Mouse (Mus musculus): ENCODE results near the gene Capn5. TPM values are rescaled to one million over a fixed set of nuclear protein-coding genes. Genes with fewer than 3 reads are reported as not detected.
"Not testable (repeated sequence)": the region's sequence is repeated elsewhere in the genome, so short reads cannot be mapped to it uniquely, and the experiment has no call there.

Gene Capn5
- total RNA-seq (2015; ENCODE audit: low replicate concordance) (46.5 and 52.4 TPM in 2 replicates), total RNA-seq (2017; ENCODE audit: low replicate concordance) (51.3 and 72.5 TPM in 2 replicates)

- ATAC-seq (replicated peaks; ENCODE audit: low FRiP score, poor library complexity, severe bottlenecking) = peak; percentile 64
Observed at GRCm38 (mm10) chr7:98177929-98178559, at the start of gene Capn5. Gene Capn5, minus strand, starts transcription at chr7:98178274.

GRCm38 (mm10) chr7:98223796-98224195, 45.7 kb upstream of the Capn5 start:
- ATAC-seq (replicated peaks; ENCODE audit: low FRiP score, poor library complexity, severe bottlenecking) = no peak

- ATAC-seq (replicated peaks; ENCODE audit: low FRiP score, poor library complexity, severe bottlenecking) = no peak
Observed at GRCm38 (mm10) chr7:98216713-98217112, 38.6 kb upstream of the Capn5 start.

- ATAC-seq (replicated peaks; ENCODE audit: low FRiP score, poor library complexity, severe bottlenecking) = no peak
Observed at GRCm38 (mm10) chr7:98202946-98203345, 24.9 kb upstream of the Capn5 start.

GRCm38 (mm10) chr7:98201493-98202028, 23.5 kb upstream of the Capn5 start:
- no peak for ATAC-seq (replicated peaks; ENCODE audit: low FRiP score, poor library complexity, severe bottlenecking)

GRCm38 (mm10) chr7:98200396-98200795, 22.3 kb upstream of the Capn5 start:
- ATAC-seq (replicated peaks; ENCODE audit: low FRiP score, poor library complexity, severe bottlenecking) = no peak

GRCm38 (mm10) chr7:98199381-98199780, 21.3 kb upstream of the Capn5 start, which contains the start of gene B3gnt6:
Gene B3gnt6, minus strand, starts transcription at chr7:98199481.
- no peak for ATAC-seq (replicated peaks; ENCODE audit: low FRiP score, poor library complexity, severe bottlenecking)

GRCm38 (mm10) chr7:98195151-98195801, 17.2 kb upstream of the Capn5 start:
- no peak for ATAC-seq (replicated peaks; ENCODE audit: low FRiP score, poor library complexity, severe bottlenecking)

GRCm38 (mm10) chr7:98194026-98194792, 16.1 kb upstream of the Capn5 start:
- ATAC-seq (replicated peaks; ENCODE audit: low FRiP score, poor library complexity, severe bottlenecking) = no peak

GRCm38 (mm10) chr7:98193515-98194025, 15.5 kb upstream of the Capn5 start:
- no peak for ATAC-seq (replicated peaks; ENCODE audit: low FRiP score, poor library complexity, severe bottlenecking)

GRCm38 (mm10) chr7:98191571-98192250, 13.6 kb upstream of the Capn5 start:
- ATAC-seq (replicated peaks; ENCODE audit: low FRiP score, poor library complexity, severe bottlenecking) = 0 out of 2 replicates have a peak, but pooled peaks have one; percentile 53

GRCm38 (mm10) chr7:98190578-98190977, 12.5 kb upstream of the Capn5 start:
- ATAC-seq (replicated peaks; ENCODE audit: low FRiP score, poor library complexity, severe bottlenecking) = 0 out of 2 replicates have a peak, but pooled peaks have one; percentile 47

- ATAC-seq (replicated peaks; ENCODE audit: low FRiP score, poor library complexity, severe bottlenecking) = peak; percentile 49; the same call in 1 of the 2 replicates
Observed at GRCm38 (mm10) chr7:98189745-98190144, 11.7 kb upstream of the Capn5 start.

GRCm38 (mm10) chr7:98188680-98189079, 10.6 kb upstream of the Capn5 start:
- no peak for ATAC-seq (replicated peaks; ENCODE audit: low FRiP score, poor library complexity, severe bottlenecking)

GRCm38 (mm10) chr7:98188238-98188637, 10.2 kb upstream of the Capn5 start:
- ATAC-seq (replicated peaks; ENCODE audit: low FRiP score, poor library complexity, severe bottlenecking) = no peak

GRCm38 (mm10) chr7:98187332-98187731, 9.3 kb upstream of the Capn5 start:
- ATAC-seq (replicated peaks; ENCODE audit: low FRiP score, poor library complexity, severe bottlenecking) = not testable (repeated sequence)

GRCm38 (mm10) chr7:98186637-98187036, 8.6 kb upstream of the Capn5 start:
- no peak for ATAC-seq (replicated peaks; ENCODE audit: low FRiP score, poor library complexity, severe bottlenecking)

- no peak for ATAC-seq (replicated peaks; ENCODE audit: low FRiP score, poor library complexity, severe bottlenecking)
Observed at GRCm38 (mm10) chr7:98185326-98185725, 7.3 kb upstream of the Capn5 start.

- peak; percentile 3; the same call in 1 of the 2 replicates for ATAC-seq (replicated peaks; ENCODE audit: low FRiP score, poor library complexity, severe bottlenecking)
Observed at GRCm38 (mm10) chr7:98178560-98179231, 622 bp upstream of the Capn5 start.
